Mouse (Mus musculus) kidney, postnatal 0 days (tissue): ENCODE results near the gene Mki67. TPM values are rescaled to one million over a fixed set of nuclear protein-coding genes. Genes with fewer than 3 reads are reported as not detected.

Source experiments
- ATAC-seq: fragments of 200-750 bp; cut with Nextera tagmentation; replicated peaks from 2 replicates; pipeline ENCODE4 v1.8.0; 2017; ENCODE audit warnings: low read depth, moderate number of reproducible peaks, moderate TSS enrichment, moderate library complexity; ENCODE audit not compliant: low FRiP score
- DNase-seq: peaks from one replicate; pipeline ENCODE4 v3.0.0-alpha.2; 2016; ENCODE audit warnings: low spot score
- H3K27ac ChIP-seq: fragments of 300-500 bp; sonication (generic); 2 replicates; pipeline ENCODE4 v1.5.1; 2014; ENCODE audit warnings: mild to moderate bottlenecking
- H3K27me3 ChIP-seq: fragments of 300-500 bp; sonication (generic); 2 replicates; pipeline ENCODE4 v1.6.1; 2014; ENCODE audit warnings: low read length, mixed read lengths; ENCODE audit not compliant: insufficient read depth
- H3K36me3 ChIP-seq: fragments of 300-500 bp; sonication (generic); 2 replicates; pipeline ENCODE4 v1.6.1; 2014; ENCODE audit warnings: low read length, mixed read lengths; ENCODE audit not compliant: insufficient read depth
- H3K4me1 ChIP-seq: fragments of 300-500 bp; sonication (generic); replicated peaks from 2 replicates; pipeline ENCODE4 v1.6.1; 2014; ENCODE audit warnings: antibody characterized with exemption, low read length, mixed read lengths; ENCODE audit not compliant: insufficient read depth
- H3K4me2 ChIP-seq: fragments of 300-500 bp; sonication (generic); 2 replicates; pipeline ENCODE4 v1.6.1; 2014; ENCODE audit warnings: mild to moderate bottlenecking, low read length, moderate library complexity, mixed read lengths
- H3K4me3 ChIP-seq: fragments of 300-500 bp; sonication (generic); replicated peaks from 2 replicates; pipeline ENCODE4 v1.5.1; 2014; ENCODE audit warnings: low read depth, low read length
- H3K9ac ChIP-seq: fragments of 300-500 bp; sonication (generic); 2 replicates; pipeline ENCODE4 v1.6.1; 2014; ENCODE audit warnings: low read depth, low read length
- H3K9me3 ChIP-seq: fragments of 300-500 bp; sonication (generic); replicated peaks from 2 replicates; pipeline ENCODE4 v1.6.1; 2016; ENCODE audit warnings: low read length, inconsistent platforms, mixed read lengths
- CTCF ChIP-seq: IDR thresholded peaks from 2 replicates; pipeline ENCODE4 v1.5.1; 2016; ENCODE audit warnings: antibody characterized with exemption, low read depth, mild to moderate bottlenecking, moderate library complexity
- WGBS: fragments of 180-500 bp; shearing (Covaris S2); extraction: QIAGEN DNeasy Blood & Tissue Kit; methylation state at CpG from one replicate; pipeline ENCODE4 v1.1.7; 2014; 5-methylcytosine and 5-hydroxymethylcytosine counted together
- polyA plus RNA-seq: library from polyadenylated mRNA; unstranded; fragments of >200 nt; fragmentation: Nextera tagmentation; extraction: Ambion mirVana; gene quantifications from 2 replicates; pipeline ENCODE4 v1.2.1, GENCODE M21; 2015

Mki67 gene
- polyA plus RNA-seq, 1 experiment from 2014 or later: 15.4 TPM

GRCm38 (mm10) chr7:135747072-135747471 is 30.9 kb upstream of the Mki67 start:
- peak; percentile 81 for ATAC-seq
- H3K4me1 ChIP-seq: no peaks in the 10 kb centered on the region

GRCm38 (mm10) chr7:135746528-135746927 is 30.4 kb upstream of the Mki67 start:
- H3K4me3 ChIP-seq: no peak overlapping the region

More at GRCm38 (mm10) chr7:135747072-135747471, 30.9 kb upstream of the Mki67 start:
- TF ChIP-seq CTCF: no peak
- Histone ChIP-seq H3K9me3 (no peaks in the 10 kb centered on the region), H3K27me3 (no peaks in the 10 kb centered on the region), H3K27ac (peak overlapping the region; percentile 62), H3K4me2 (no peak overlapping the region), H3K4me3 (no peak overlapping the region), H3K36me3 (no peaks in the 10 kb centered on the region), H3K9ac (no peak overlapping the region)
- WGBS: 30% methylated on average over 2 of the region's 2 CpGs
- peak; percentile 33 for DNase-seq

GRCm38 (mm10) chr7:135745091-135745490 is 28.9 kb upstream of the Mki67 start:
- H3K9ac ChIP-seq: no peak overlapping the region
- no peak for ATAC-seq
- 33% methylated on average over 2 of the region's 2 CpGs for WGBS

More at GRCm38 (mm10) chr7:135746528-135746927, 30.4 kb upstream of the Mki67 start:
- Histone ChIP-seq H3K27me3 (no peaks in the 10 kb centered on the region), H3K4me1 (no peaks in the 10 kb centered on the region), H3K9ac (no peak overlapping the region), H3K27ac (peak overlapping the region; percentile 62), H3K4me2 (no peak overlapping the region), H3K9me3 (no peaks in the 10 kb centered on the region), H3K36me3 (no peaks in the 10 kb centered on the region)
- DNase-seq (no peak), ATAC-seq (0 out of 2 replicates have a peak, but pooled peaks have one; percentile 9)
- 38% methylated on average over 6 of the region's 6 CpGs for WGBS
- no peak for TF ChIP-seq CTCF

GRCm38 (mm10) chr7:135740453-135740852 is 24.3 kb upstream of the Mki67 start:
- no peak overlapping the region for H3K27ac ChIP-seq
- H3K36me3 ChIP-seq: no peaks in the 10 kb centered on the region
- no peaks in the 10 kb centered on the region for H3K9me3 ChIP-seq
- 50% methylated on average over 3 of the region's 3 CpGs for WGBS
- no peak overlapping the region for H3K4me2 ChIP-seq
- ATAC-seq: no peak
- DNase-seq: no peak
- no peaks in the 10 kb centered on the region for H3K4me1 ChIP-seq
- no peaks in the 10 kb centered on the region for H3K27me3 ChIP-seq
- no peak for TF ChIP-seq CTCF
- H3K4me3 ChIP-seq: no peak overlapping the region
- H3K9ac ChIP-seq: no peak overlapping the region

More at GRCm38 (mm10) chr7:135745091-135745490, 28.9 kb upstream of the Mki67 start:
- no peaks in the 10 kb centered on the region for H3K9me3 ChIP-seq
- H3K27me3 ChIP-seq: no peaks in the 10 kb centered on the region
- DNase-seq: peak; percentile 85
- H3K27ac ChIP-seq: no peak overlapping the region
- no peaks in the 10 kb centered on the region for H3K4me1 ChIP-seq
- H3K36me3 ChIP-seq: no peaks in the 10 kb centered on the region
- no peak overlapping the region for H3K4me3 ChIP-seq
- TF ChIP-seq CTCF: no peak
- no peak overlapping the region for H3K4me2 ChIP-seq

GRCm38 (mm10) chr7:135736581-135736886 is 20.4 kb upstream of the Mki67 start:
- Histone ChIP-seq H3K4me1 (no peaks in the 10 kb centered on the region), H3K9ac (no peak overlapping the region), H3K27ac (no peak overlapping the region), H3K4me3 (no peak overlapping the region), H3K36me3 (no peaks in the 10 kb centered on the region), H3K4me2 (no peak overlapping the region), H3K9me3 (no peaks in the 10 kb centered on the region), H3K27me3 (no peaks in the 10 kb centered on the region)
- ATAC-seq (peak; percentile 6; the same call in 1 of the 2 replicates), DNase-seq (no peak)
- 35% methylated on average over 3 of the region's 3 CpGs for WGBS
- TF ChIP-seq CTCF: no peak

GRCm38 (mm10) chr7:135735691-135736580 is 19.8 kb upstream of the Mki67 start:
- Histone ChIP-seq H3K4me1 (no peaks in the 10 kb centered on the region), H3K27me3 (no peaks in the 10 kb centered on the region), H3K4me3 (peak overlapping the region; percentile 2; the same call in 1 of the 2 replicates), H3K9ac (no peak overlapping the region), H3K36me3 (no peaks in the 10 kb centered on the region), H3K27ac (peak overlapping the region; percentile 19; the same call in 1 of the 2 replicates), H3K9me3 (no peaks in the 10 kb centered on the region), H3K4me2 (peak overlapping the region; percentile 42)
- peak; percentile 97 for TF ChIP-seq CTCF
- WGBS: 15% methylated on average over 31 of the region's 31 CpGs
- ATAC-seq: peak; percentile 98
- DNase-seq: peak; percentile 94
